Mouse (Mus musculus) embryonic fibroblast, embryonic 13.5 days (primary cell): ENCODE measurements around the gene Vmn1r27. TPM values are rescaled to one million over a fixed set of nuclear protein-coding genes. Genes with fewer than 3 reads are reported as not detected.

Experiments used
- H3K27ac ChIP-seq: 2 replicates; pipeline ENCODE4 v1.5.1; 2012; ENCODE audit warnings: low read length, control low read depth, inconsistent platforms; ENCODE audit not compliant: insufficient read depth
- H3K4me1 ChIP-seq: 2 replicates; pipeline ENCODE4 v1.6.1; 2011; ENCODE audit warnings: low read length; ENCODE audit not compliant: control insufficient read depth, insufficient read depth
- H3K4me3 ChIP-seq: 2 replicates; pipeline ENCODE4 v1.5.1; 2011; ENCODE audit warnings: mild to moderate bottlenecking, control low read depth, low read length; ENCODE audit not compliant: insufficient read depth
- CTCF ChIP-seq: IDR thresholded peaks from 2 replicates; pipeline ENCODE4 v1.5.1; 2011; ENCODE audit warnings: mild to moderate bottlenecking, control low read depth, low read length, moderate library complexity, borderline replicate concordance; ENCODE audit not compliant: insufficient read depth
- POLR2A ChIP-seq: IDR thresholded peaks from 2 replicates; pipeline ENCODE4 v1.6.1; 2011; ENCODE audit warnings: low read depth, mild to moderate bottlenecking, control low read depth, low read length, moderate library complexity
- polyA plus RNA-seq: library from polyadenylated mRNA; stranded (reverse); fragments of >200 nt; gene quantifications from 2 replicates; pipeline ENCODE4 v1.2.4, GENCODE M21; 2011; ENCODE audit warnings: low read depth; ENCODE audit not compliant: missing spikeins, insufficient read length

The Vmn1r27 gene
- polyA plus RNA-seq = not detected in 2 replicates

DNA sequence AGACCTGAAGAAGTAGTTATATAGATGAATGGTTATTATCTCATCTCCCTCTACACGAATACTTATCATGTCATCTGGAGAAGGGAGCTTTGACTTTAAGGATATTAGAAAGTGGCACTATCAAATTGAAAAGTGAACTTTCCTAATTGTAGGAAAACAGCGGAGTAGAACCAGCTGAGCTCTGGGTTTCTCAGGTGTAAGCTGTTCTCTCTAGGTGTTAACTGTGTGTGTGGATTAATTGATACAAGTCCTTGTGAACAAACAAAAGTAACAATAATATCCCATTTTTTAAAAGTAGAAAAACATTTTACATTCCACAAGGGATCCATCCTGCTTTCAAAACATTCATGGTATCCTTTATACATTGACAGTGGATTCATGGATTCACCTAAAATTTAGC lies at the start of gene Vmn1r27:
Gene Vmn1r27, minus strand, starts transcription at position 101 of the 400 bp plus-strand sequence.
- Histone ChIP-seq H3K27ac (no peak within 1 kb of the TSS), H3K4me1 (no peaks in the 10 kb centered on the region), H3K4me3 (no peak within 1 kb of the TSS)
- TF ChIP-seq CTCF = no peak
- TF ChIP-seq POLR2A = no peak

DNA sequence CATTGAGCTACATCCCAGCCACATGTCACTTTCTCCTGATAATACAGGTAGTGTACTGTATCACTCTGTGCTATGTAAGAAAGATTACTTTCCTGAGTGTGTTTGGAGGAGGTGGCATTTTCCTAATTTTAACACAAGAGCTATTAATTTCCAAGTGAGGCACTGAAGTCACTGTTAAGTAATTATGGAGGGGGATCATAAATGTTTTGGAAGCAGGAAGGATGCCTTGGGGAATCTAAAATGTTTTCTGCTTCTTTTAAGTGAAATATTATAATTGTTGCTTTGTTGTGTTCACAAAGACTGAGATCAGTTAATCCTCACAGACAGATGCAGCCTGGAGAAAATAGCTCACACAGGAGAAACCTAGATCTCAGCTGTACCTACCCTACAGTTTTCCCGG lies 43.1 kb upstream of the Vmn1r27 start, which contains the start of gene Vmn1r28:
Gene Vmn1r28, plus strand, starts transcription at position 301 of the 400 bp plus-strand sequence.
- Histone ChIP-seq H3K27ac (no peak within 1 kb of the TSS), H3K4me3 (no peak within 1 kb of the TSS), H3K4me1 (no peaks in the 10 kb centered on the region)
- no peak for TF ChIP-seq CTCF
- no peak for TF ChIP-seq POLR2A

DNA sequence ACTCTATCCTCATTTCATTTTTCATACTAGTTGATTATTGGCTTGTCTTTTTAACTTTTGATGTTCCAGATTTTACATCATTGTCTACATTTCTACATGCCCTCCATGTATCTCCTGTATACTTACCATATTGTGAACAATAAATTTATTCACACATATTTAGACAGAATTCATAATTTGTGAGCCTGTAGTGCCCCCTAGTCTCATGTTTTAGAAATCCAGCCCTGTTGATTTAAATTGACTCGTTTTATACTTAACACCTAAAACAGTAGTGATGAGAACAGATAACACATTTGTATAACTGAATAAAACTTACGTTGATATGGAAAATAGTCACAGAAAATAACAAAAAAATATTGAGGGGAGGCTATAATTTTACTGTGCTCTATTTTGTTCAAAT lies 2.5 kb downstream of the Vmn1r27 start:
- H3K27ac ChIP-seq = no peak overlapping the region

More for the DNA sequence above, 2.5 kb downstream of the Vmn1r27 start:
- TF ChIP-seq POLR2A (no peak), CTCF (no peak)
- Histone ChIP-seq H3K4me1 (no peaks in the 10 kb centered on the region), H3K4me3 (no peak overlapping the region)

Other genes starting within 250 kb of the Vmn1r27 start
- not detected in 2 replicates for gene Vmn1r25, start 238.0 kb downstream of the Vmn1r27 start, polyA plus RNA-seq
- gene Vmn1r26, start 203.7 kb downstream of the Vmn1r27 start, polyA plus RNA-seq = not detected in 2 replicates
- gene Vmn1r28, start 43.2 kb upstream of the Vmn1r27 start, polyA plus RNA-seq = not detected in 2 replicates
- gene Vmn1r29, start 82.7 kb upstream of the Vmn1r27 start, polyA plus RNA-seq = not detected in 2 replicates
- not detected in 2 replicates for gene Vmn1r30, start 224.6 kb upstream of the Vmn1r27 start, polyA plus RNA-seq